Mouse (Mus musculus) frontal cortex, adult 2 months (tissue): Measurements from ENCODE around the gene Mlip. TPM values are rescaled to one million over a fixed set of nuclear protein-coding genes. Genes with fewer than 3 reads are reported as not detected.
"Not testable (repeated sequence)": the region's sequence is repeated elsewhere in the genome, so short reads cannot be mapped to it uniquely, and the experiment has no call there.

Experiments used
- DNase-seq, 2 experiments: peaks; one replicate each; pipeline ENCODE4 v3.0.0; 2022; ENCODE audit warnings: low spot score in 1 of 2; ENCODE audit errors: extremely low spot score in 1 of 2
- polyA plus RNA-seq: library from polyadenylated mRNA; depleted of rRNA; stranded (reverse); fragments of >200 nt; gene quantifications from 2 replicates; pipeline ENCODE4 v1.2.3, GENCODE M21; 2012; rRNA removed

Mlip gene
- 45.6 and 51.6 TPM in 2 replicates for polyA plus RNA-seq

GRCm38 (mm10) chr9:77352432-77353175, at the start of gene Mlip:
Gene Mlip, minus strand, starts transcription at chr9:77352969.
- no peak for DNase-seq

GRCm38 (mm10) chr9:77399801-77400200, 47.0 kb upstream of the Mlip start:
- no peak for DNase-seq

DNA sequence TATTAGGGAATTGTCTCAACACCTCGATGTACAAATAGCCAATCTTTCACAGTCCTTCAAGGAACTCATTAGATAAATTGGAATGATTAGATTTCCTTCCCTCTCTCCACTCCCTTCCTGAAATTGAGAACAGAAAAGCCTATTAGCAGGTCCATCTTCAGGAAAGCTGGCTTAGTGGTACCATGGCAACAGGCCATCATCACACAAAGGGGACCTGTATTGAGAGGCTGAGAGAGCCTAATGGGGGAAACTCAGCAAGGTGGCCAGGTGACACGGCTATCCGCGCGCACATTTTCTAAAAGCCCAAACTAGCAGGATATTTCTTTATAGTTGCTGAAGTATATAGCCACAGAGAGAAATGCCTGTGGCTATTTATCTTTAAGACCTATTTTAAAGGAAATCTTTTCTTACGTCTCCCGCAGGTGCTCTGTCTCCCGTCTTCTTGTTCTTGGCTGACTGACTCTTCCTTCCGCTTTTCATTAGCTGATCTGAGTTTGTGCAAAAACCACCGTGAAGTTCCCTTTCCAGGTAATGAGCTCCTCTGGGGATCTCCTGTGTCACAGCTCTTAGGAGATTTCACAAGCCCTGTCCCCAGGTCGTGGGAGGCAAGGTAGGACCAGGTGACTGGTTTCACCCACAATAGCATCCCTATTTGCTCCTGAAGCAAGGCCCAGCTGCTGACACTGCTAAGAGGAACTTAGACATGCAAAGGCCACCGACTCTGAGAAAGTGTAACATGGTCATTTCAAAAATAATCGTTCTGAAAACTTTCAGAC, 46.3 kb upstream of the Mlip start:
- no peak for DNase-seq

- DNase-seq: no peak
Observed at GRCm38 (mm10) chr9:77397027-77397426, 44.3 kb upstream of the Mlip start.

DNA sequence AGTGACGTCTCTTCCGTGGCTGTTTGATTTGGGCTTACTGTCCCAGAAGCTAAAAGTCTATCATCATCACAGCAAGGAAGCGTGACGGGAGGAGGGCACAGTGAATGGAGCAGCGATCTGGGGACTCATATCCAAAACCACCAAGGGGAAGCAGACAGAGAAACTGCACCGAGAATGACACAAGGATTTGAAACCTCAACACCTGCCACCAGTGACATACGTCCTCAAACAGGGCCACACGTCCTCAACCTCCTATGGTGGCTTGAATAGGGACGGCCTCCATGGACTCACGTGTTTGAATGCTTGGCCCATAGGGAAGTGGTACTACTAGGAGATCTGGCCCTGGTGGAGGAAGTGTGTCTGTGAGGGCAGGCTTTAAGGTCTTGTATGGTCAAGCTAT, 38.5 kb upstream of the Mlip start:
- no peak for DNase-seq

GRCm38 (mm10) chr9:77388956-77389355, 36.2 kb upstream of the Mlip start:
- DNase-seq: no peak

GRCm38 (mm10) chr9:77386751-77387150, 34.0 kb upstream of the Mlip start:
- DNase-seq: peak in 1 of 2 experiments; percentile 63

GRCm38 (mm10) chr9:77385611-77386010, 32.8 kb upstream of the Mlip start:
- DNase-seq: no peak

GRCm38 (mm10) chr9:77384651-77385050, 31.9 kb upstream of the Mlip start:
- DNase-seq: no peak

- DNase-seq: no peak
Observed at GRCm38 (mm10) chr9:77383951-77384350, 31.2 kb upstream of the Mlip start.

GRCm38 (mm10) chr9:77382514-77382913, 29.7 kb upstream of the Mlip start:
- DNase-seq: no peak

DNA sequence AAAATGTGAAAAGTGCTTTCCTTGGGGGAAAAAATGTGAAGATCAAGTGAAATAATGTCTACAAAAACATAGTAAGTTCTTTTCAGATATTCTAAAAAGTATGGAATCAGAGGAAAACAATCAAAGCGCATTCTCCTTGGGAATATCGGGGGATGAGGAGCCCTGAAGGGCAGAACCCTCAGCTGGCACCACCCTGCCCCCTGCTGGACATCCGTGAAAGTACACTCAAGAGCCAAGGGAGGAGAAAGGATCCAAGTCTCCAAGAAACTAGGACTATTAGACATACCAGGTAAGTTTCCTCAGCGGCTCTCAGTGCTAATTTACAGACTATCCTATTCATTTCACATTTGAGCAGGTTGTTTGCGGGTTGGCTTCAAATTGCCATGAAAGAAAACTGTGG, 28.8 kb upstream of the Mlip start:
- peak; percentile 18 to 94 for DNase-seq

DNA sequence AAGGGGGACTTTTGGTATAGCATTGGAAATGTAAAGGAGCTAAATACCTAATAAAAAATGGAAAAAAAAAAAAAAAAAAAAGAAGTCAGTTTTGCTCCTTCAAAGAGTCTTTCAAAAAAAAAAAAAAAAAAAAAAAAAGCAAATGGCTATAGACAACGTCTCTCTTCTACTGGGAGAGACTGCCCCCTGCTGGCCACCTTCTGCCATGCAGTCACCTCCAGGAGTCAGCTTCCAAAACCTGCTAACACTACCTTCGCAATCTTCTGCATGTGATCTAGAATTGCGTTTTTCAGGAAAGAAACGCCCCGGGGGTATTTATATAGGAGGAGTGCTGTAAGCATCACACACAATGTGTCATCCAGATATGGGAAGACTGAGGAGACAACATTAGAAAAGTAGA, 26.9 kb upstream of the Mlip start:
- peak in 1 of 2 experiments; percentile 90 for DNase-seq

GRCm38 (mm10) chr9:77377696-77378095, 24.9 kb upstream of the Mlip start:
- no peak for DNase-seq

- DNase-seq: peak in 1 of 2 experiments; percentile 67
Observed at GRCm38 (mm10) chr9:77377082-77377481, 24.3 kb upstream of the Mlip start.

GRCm38 (mm10) chr9:77376561-77376960, 23.8 kb upstream of the Mlip start:
- DNase-seq: no peak

DNA sequence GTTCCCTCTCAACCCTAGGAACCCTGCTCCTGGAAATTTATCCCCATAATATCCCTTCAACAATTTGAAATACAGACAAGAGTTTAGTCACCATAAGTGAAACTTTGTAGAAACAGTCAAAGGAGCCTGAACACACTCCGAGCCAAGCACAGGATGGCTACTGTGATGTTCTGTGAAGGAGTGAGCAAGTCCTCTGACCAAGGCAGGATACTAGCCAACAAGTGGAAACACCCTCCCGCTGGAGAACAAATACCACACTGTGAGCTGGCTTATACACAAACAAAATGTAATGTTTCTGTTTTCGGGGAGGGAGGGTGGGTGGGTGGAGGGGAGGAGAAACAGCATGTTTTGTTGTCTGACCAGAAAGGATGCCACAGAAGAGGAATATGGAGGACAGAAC, 17.9 kb upstream of the Mlip start:
- DNase-seq: no peak

DNA sequence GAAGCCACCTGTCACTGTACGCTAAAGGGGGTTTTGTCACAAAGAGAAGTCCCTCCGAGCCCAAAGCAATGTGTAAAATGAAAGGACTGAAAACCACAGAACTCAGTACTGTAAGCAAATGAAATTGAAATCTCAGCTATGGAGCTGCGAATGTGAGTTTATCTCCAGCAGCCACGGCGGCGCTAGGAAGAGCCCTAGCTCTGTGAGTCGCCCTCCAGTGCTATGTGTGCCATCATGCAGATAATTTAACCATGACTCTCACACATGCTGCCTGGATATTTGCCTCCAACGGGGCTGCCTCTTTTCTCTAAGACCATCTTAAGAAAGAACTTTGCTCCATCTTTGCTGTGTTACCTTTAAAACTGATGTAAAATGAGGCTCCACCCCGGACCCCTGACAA, 16.5 kb upstream of the Mlip start:
- DNase-seq: peak in 1 of 2 experiments; percentile 20

- DNase-seq: not testable (repeated sequence)
Observed at GRCm38 (mm10) chr9:77364681-77365080, 11.9 kb upstream of the Mlip start.

DNA sequence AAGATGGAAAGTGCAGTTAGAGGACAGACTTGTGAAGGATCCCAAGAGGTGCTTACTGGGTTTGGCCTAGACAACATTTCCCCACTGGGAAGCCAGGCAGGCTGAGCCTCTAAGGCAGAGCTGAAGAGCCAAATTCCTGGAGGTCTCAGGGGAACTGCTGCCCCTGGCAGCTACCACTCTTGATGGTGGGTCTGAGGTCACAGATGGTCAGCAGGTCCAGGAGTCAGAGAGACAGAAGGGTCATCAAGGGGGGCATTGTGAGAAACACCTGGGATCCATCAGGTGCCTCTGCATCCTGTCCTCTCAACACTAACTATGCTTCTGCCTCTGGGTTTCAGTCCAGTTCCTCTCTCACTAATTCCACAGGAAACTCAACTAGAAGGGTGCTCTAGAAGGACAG, 10.1 kb upstream of the Mlip start:
- no peak for DNase-seq

DNA sequence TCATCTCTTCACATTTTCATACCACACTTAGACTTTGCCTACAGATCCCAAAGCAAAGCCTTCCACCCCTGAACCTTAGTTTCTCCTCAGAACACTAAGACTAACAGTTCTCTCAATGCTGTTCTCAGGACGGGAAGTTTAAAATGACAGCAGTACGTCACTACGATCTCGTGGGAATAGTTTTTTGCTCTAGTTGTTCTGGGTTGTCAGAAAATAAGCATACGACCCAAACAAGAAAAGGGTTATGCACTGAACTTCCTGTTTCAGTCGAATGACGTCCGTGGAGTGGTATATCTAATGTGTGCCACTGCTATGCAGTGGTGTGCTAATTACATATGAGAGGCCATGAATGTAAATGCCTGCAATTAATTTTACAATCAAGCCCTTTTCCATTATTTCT, 7.9 kb upstream of the Mlip start:
- no peak for DNase-seq
